Mouse (Mus musculus) heart, adult 2 months (tissue): ENCODE data around the gene Hagh.

ENCODE experiments used
- CTCF ChIP-seq: fragments of 200-600 bp; IDR thresholded peaks from 2 replicates; pipeline ENCODE4 v1.8.1; 2022; ENCODE audit warnings: antibody characterized with exemption, mild to moderate bottlenecking, moderate library complexity
- EP300 ChIP-seq: fragments of 200-500 bp; IDR thresholded peaks from 2 replicates; pipeline ENCODE4 v1.6.1; 2011; ENCODE audit warnings: low read depth, low read length, control low read depth; ENCODE audit not compliant: insufficient read depth

DNA sequence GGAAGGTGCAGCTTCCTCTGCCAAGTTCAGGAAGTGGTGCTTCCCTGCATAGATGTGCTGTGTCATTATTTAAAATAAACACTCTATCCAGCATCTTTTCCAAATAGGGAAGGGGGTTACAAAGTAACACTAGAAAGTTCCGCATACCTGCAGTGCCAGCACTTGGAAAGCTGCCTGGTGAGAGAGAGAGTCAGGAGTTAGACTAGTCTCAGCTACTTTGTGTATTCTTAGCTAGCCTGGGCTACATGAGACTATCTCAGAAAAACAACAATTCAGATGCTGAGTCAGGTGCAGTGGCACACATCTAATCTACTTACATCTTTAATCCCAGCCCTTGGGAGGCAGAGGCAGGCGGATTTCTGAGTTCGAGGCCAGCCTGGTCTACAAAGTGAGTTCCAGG, 21.8 kb downstream of the Hagh start:
- TF ChIP-seq CTCF (no peak), EP300 (no peak)
